Mouse (Mus musculus) kidney, adult 2 months (tissue): Measurements from ENCODE around the gene Copz1. TPM values are rescaled to one million over a fixed set of nuclear protein-coding genes. Genes with fewer than 3 reads are reported as not detected.

Experiments used
- DNase-seq: peaks from one replicate; pipeline ENCODE4 v3.0.0; 2021
- H3K27ac ChIP-seq: fragments of 200-500 bp; 2 replicates; pipeline ENCODE4 v1.5.1; 2012; ENCODE audit warnings: low read depth, low read length, control low read depth, inconsistent platforms; ENCODE audit not compliant: insufficient read depth
- H3K27me3 ChIP-seq: fragments of 200-500 bp; replicated peaks from 2 replicates; pipeline ENCODE4 v1.6.1; 2012; ENCODE audit warnings: mild to moderate bottlenecking, moderate library complexity, low read length, inconsistent platforms; ENCODE audit not compliant: control insufficient read depth, insufficient read depth
- H3K36me3 ChIP-seq: fragments of 200-500 bp; 2 replicates; pipeline ENCODE4 v1.6.1; 2012; ENCODE audit warnings: mild to moderate bottlenecking, moderate library complexity, low read length, inconsistent platforms; ENCODE audit not compliant: control insufficient read depth, insufficient read depth
- H3K4me1 ChIP-seq: fragments of 200-500 bp; 2 replicates; pipeline ENCODE4 v1.6.1; 2011; ENCODE audit warnings: low read length; ENCODE audit not compliant: control insufficient read depth, insufficient read depth
- H3K4me3 ChIP-seq: fragments of 200-500 bp; 2 replicates; pipeline ENCODE4 v1.5.1; 2011; ENCODE audit warnings: mild to moderate bottlenecking, low read depth, low read length, control low read depth; ENCODE audit not compliant: insufficient read depth
- CTCF ChIP-seq: fragments of 200-500 bp; conservative IDR thresholded peaks from 2 replicates; pipeline ENCODE4 v1.5.1; 2011; ENCODE audit warnings: low read depth, mild to moderate bottlenecking, control low read depth, low read length, moderate library complexity, mixed read lengths; ENCODE audit not compliant: insufficient read depth, insufficient read length
- POLR2A ChIP-seq: fragments of 200-500 bp; IDR thresholded peaks from one replicate; pipeline ENCODE4 v1.6.1; 2011; ENCODE audit warnings: low read depth, low read length, control low read depth
- WGBS: fragments of 180-500 bp; shearing (Covaris S2); methylation state at CpG from one replicate; pipeline ENCODE4 v1.1.7; 2018; 5-methylcytosine and 5-hydroxymethylcytosine counted together
- polyA plus RNA-seq: library from polyadenylated mRNA; depleted of rRNA; stranded (reverse); fragments of >200 nt; gene quantifications from 2 replicates; pipeline ENCODE4 v1.2.3, GENCODE M21; 2012

Copz1 gene
- polyA plus RNA-seq, 1 experiment = 138 TPM

DNA sequence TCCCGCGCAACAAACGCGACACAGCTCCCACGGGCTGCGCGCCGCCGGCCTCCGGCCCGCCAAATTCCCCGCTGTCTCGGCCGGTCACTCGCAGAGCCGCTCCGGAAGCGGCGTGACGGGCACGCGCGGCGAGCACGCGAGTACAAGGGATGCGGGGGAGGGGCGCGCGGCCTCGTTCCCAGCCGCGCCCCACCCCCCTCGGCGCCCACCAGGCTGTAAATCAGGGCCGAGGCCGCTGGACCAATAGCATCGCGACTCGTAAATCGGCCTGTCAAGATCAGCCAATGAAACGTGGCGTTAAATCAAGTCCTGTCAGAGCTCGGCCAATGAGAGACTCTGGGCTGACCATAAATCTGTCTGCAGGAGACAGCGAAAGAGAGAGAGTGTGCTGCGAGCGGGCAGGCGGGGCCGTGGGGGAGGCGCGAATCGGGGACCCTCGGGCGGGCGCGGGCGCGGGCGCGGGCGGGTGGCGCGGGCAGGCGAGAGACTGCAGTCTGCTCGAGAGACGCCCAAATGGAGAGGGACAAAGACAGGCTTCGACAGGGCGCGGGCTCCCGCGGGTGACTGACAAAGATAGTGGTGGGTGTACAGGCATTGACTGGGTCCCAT, 32.7 kb downstream of the Copz1 start:
- peak overlapping the region; percentile 53 for H3K4me3 ChIP-seq
- under 1% methylated on average over 70 of the region's 71 CpGs for WGBS
- no peaks in the 10 kb centered on the region for H3K36me3 ChIP-seq
- H3K4me1 ChIP-seq = peaks cover 33% of the 10 kb centered on the region
- DNase-seq = peak; percentile 99
- H3K27ac ChIP-seq = peak overlapping the region; percentile 97
- H3K27me3 ChIP-seq = no peaks in the 10 kb centered on the region
- TF ChIP-seq POLR2A = peak; percentile 38
- TF ChIP-seq CTCF = no peak

DNA sequence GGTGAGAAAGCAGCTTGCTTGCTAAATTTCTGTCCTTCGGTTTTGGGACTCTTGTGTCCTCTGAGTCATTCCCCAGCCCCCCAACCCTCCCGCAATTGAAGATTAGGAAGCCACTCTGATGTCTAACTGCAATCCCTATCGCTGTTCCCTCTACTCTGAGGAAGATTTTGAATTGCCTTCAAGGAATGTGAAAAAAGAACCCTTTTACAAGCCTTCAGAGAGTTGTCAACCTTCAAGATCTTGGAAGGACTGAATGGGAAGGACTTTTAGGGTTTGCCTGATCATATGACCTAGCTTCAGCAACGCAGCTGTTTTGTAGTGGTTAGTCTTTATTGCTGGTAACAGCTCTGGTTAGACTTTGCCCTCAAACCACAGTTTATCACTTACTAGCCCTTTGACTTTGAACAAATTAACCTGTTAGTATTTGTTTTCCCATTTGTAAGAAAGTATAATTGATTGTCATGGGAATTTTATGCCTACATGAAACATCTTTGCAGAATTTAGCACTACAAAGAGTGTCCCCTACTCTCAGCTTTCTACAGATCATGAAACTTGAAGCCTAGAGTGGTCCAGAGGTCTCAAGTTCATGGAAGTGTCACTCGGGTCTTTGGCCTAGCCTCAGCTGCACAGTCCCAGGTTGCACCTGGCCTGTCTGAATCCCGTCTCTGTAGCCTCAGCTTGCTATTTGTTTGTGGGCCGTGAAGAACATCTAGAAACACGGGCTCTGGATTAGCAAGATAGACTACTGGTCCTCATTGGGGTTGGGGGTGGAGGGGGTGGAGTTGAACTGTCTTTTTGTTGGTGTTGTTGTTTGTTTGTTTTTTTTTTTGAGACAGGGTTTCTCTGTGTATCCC, 33.5 kb downstream of the Copz1 start:
- TF ChIP-seq CTCF = no peak
- no peak for TF ChIP-seq POLR2A
- Histone ChIP-seq H3K27me3 (no peaks in the 10 kb centered on the region), H3K36me3 (no peaks in the 10 kb centered on the region), H3K4me1 (peaks cover 29% of the 10 kb centered on the region), H3K4me3 (peak overlapping the region; percentile 53), H3K27ac (peak overlapping the region; percentile 97)
- DNase-seq = peak; percentile 88
- 32% methylated on average over 8 of the region's 8 CpGs for WGBS

DNA sequence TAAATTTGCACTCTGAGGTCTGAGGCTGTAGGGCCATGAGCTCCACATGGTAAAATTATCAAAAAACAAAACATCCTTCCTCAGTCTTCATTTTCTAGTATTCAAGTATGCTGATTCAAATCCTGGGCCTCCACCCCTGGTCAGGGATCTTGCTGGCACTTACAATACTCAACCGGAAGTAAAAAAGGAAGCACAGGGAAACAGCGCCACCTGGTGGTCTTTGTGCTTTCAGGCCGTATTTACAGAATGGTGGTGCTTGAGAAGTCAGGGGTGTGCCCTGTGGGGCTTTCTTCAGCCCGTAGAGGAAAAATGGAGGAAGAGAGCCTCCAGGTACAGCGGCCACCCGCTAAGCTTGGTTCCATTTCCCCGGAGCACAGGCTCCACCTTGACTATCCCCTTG, 34.6 kb downstream of the Copz1 start:
- Histone ChIP-seq H3K27me3 (no peaks in the 10 kb centered on the region), H3K4me3 (no peak overlapping the region), H3K27ac (peak overlapping the region; percentile 95), H3K36me3 (no peaks in the 10 kb centered on the region), H3K4me1 (peaks cover 29% of the 10 kb centered on the region)
- DNase-seq = peak; percentile 97
- 3% methylated on average over 7 of the region's 7 CpGs for WGBS
- peak; percentile 92 for TF ChIP-seq CTCF
- TF ChIP-seq POLR2A = no peak

DNA sequence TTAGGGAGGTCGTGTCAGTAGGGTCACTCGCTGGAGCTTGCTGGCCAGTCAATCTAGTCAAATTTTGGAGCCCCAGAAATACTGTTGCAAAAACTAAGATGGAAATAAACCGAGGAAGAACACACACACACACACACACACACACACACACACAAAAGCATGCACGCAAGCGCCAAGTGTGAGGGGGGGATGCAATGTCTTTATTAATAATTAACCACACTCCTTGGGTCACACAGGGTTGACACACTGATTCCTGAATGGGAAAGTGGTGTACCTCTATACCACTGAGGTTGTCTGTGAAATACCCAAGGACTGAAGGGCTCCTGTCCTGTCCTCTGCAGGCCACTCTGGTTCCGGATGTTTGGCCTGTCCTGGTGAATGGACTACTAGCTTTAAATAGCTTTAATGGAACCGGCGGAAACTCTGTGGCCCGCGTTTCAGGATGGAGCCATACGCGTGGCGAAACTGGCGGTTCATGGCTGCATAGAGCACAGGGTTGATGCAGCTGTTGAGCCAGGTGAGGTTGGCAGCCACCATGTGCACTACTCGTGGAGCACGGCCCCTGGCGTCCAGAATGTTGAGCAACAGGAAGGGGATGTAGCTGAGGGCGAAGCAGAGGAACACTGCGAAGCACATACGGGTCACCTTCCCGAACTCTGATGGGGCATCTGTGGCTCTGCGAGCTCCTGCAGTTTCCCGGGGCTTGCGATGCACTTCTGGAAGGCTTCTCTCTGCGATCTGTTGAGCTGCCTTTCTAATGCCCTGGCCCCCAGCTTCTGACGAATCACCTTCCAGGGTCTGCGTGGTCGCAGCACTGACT, 35.8 kb downstream of the Copz1 start:
- H3K27ac ChIP-seq = no peak overlapping the region
- H3K27me3 ChIP-seq = no peaks in the 10 kb centered on the region
- peak; percentile 52 for DNase-seq
- peaks cover 29% of the 10 kb centered on the region for H3K4me1 ChIP-seq
- H3K4me3 ChIP-seq = no peak overlapping the region
- no peak for TF ChIP-seq POLR2A
- TF ChIP-seq CTCF = peak; percentile 47
- H3K36me3 ChIP-seq = no peaks in the 10 kb centered on the region
- WGBS = 39% methylated on average over 28 of the region's 28 CpGs

DNA sequence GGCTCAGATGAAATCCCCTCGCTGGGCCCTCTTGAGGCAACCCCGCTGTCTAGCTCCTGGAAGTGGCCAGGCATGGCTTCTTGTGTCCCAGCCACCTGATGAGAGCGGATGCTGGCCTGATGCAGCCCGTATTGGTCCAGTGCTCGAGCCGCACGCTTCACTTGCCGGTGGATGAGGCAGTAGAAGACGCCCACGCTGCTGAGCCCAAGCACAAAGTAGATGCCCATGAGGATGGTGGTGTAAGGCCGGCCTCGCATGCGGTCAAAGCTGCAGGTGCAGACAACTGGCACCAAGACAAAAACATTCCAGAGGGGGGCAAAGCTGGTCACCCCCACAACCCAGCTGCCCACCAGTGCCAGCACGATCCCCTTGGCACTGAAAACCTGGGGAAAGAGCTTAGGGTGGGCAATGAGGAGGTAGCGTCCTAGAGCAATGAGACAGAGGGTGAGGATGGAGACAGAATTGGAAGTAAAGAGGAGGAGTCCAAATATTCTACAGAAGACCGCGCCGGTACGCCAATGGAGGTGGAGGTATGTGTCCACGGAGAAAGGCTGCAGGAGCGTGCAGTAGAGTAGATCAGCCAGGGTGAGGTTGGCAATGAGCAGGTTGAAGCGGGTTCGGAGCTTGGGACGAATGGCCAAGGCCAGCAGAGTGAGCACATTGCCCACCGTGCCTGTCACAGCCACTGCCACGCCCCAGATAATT, 36.5 kb downstream of the Copz1 start:
- Histone ChIP-seq H3K36me3 (no peaks in the 10 kb centered on the region), H3K27me3 (no peaks in the 10 kb centered on the region), H3K4me1 (peaks cover 28% of the 10 kb centered on the region), H3K4me3 (no peak overlapping the region), H3K27ac (no peak overlapping the region)
- no peak for DNase-seq
- no peak for TF ChIP-seq POLR2A
- WGBS = 74% methylated on average over 26 of the region's 26 CpGs

DNA sequence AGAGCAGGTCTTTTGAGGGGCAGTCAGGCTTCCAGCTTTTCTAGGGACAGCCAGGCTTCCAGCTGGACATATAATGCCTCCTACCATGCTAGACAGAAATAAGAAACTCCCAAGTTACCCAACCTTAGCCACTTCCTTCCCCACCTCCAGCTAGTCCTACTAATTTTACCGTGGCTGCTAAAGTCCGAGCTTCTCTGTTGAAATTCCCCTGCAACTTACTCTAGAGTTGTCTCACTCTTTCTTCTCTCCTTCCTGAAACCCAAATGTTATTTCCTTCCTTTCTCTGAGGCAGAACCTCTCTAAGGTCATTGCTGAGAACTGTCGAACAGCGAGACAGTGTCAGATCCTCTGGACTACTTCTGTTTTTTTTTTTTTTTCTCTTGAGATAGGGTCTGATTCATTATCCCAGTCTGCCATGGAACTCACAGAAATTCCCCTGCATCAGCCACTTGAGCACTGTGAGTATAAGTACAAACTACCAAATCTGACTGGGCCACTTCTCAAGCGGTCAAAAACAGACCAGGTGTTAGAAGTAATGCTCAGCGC, 37.9 kb downstream of the Copz1 start, which contains the start of gene Gpr84:
Gene Gpr84, minus strand, starts transcription at position 248 of the 546 bp plus-strand sequence.
- TF ChIP-seq POLR2A (no peak), CTCF (no peak)
- H3K4me1 ChIP-seq = peaks cover 22% of the 10 kb centered on the region; the same call in 1 of the 2 replicates
- no peaks in the 10 kb centered on the region for H3K27me3 ChIP-seq
- H3K4me3 ChIP-seq = no peak within 1 kb of the TSS
- H3K36me3 ChIP-seq = no peaks in the 10 kb centered on the region
- H3K27ac ChIP-seq = no peak within 1 kb of the TSS
- WGBS = 65% methylated on average over 6 of the region's 6 CpGs
- DNase-seq = no peak
